Mouse (Mus musculus): ENCODE measurements around the gene Ift172. TPM values are rescaled to one million over a fixed set of nuclear protein-coding genes. Genes with fewer than 3 reads are reported as not detected.

Ift172 gene
- total and polyA plus RNA-seq, 3 experiments, result 28.0 to 42.9 (median 37.2) TPM

- no peaks in the 10 kb centered on the region for H3K36me3 ChIP-seq (ENCODE audit: control insufficient read depth, insufficient read depth, low read length)
- intact Hi-C loops (cut with DNase I), result loop anchor here (10.0 kb wide), 1 partner anchor 240 kb away; the partner anchor contains the start of gene Cad
- peak overlapping the region; percentile 69 for H3K4me3 ChIP-seq
- H3K9ac ChIP-seq (ENCODE audit: low read depth, low read length), result peak overlapping the region; percentile 86
- 16% methylated on average over 29 of the region's 29 CpGs for WGBS
- H3K4me1 ChIP-seq (ENCODE audit: control insufficient read depth, insufficient read depth, low read length), result peaks cover 2% of the 10 kb centered on the region
- H3K27ac ChIP-seq, result no peak overlapping the region; the same call in 1 of the 2 replicates
- TF ChIP-seq POLR2A (IDR thresholded peaks at IDR 0.05; ENCODE audit: insufficient read depth, low read depth, low read length), result no peak
- no peak for TF ChIP-seq CTCF (IDR thresholded peaks at IDR 0.05)
- TF ChIP-seq EP300 (IDR thresholded peaks at IDR 0.05; ENCODE audit: insufficient read depth, low read depth, low read length), result no peak
- H3K27me3 ChIP-seq (ENCODE audit: control insufficient read depth, insufficient read depth, low read length), result peaks cover 2% of the 10 kb centered on the region; the same call in 1 of the 2 replicates
- H3K79me2 ChIP-seq (replicated peaks; ENCODE audit: control insufficient read depth, insufficient read depth, low read length), result no peaks in the 10 kb centered on the region
- no peak for DNase-seq
These were observed 4.2 kb upstream of the Ift172 start for GRCm38 (mm10) chr5:31294964-31295605.

GRCm38 (mm10) chr5:31291361-31291688 is 409 bp upstream of the Ift172 start:
- H3K36me3 ChIP-seq (ENCODE audit: control insufficient read depth, insufficient read depth, low read length), result no peaks in the 10 kb centered on the region
- peak; percentile 24; the same call in 1 of the 2 replicates for TF ChIP-seq CTCF (IDR thresholded peaks at IDR 0.05)
- no peak for TF ChIP-seq EP300 (IDR thresholded peaks at IDR 0.05; ENCODE audit: insufficient read depth, low read depth, low read length)
- no peak for TF ChIP-seq POLR2A (IDR thresholded peaks at IDR 0.05; ENCODE audit: insufficient read depth, low read depth, low read length)
- intact Hi-C loops (cut with DNase I), result loop anchor here (1.0 to 10.0 kb wide), 4 partner anchors 51 to 237 kb away; partner anchors contain the start of genes Cad, Gtf3c2, Nrbp1 and Ppm1g

GRCm38 (mm10) chr5:31289626-31290230 is 1.2 kb downstream of the Ift172 start:
- no peak for DNase-seq
- no peak overlapping the region for H3K27ac ChIP-seq
- H3K36me3 ChIP-seq (ENCODE audit: control insufficient read depth, insufficient read depth, low read length), result no peaks in the 10 kb centered on the region
- no peaks in the 10 kb centered on the region for H3K79me2 ChIP-seq (replicated peaks; ENCODE audit: control insufficient read depth, insufficient read depth, low read length)
- no peak overlapping the region for H3K9ac ChIP-seq (ENCODE audit: low read depth, low read length)
- H3K27me3 ChIP-seq (ENCODE audit: control insufficient read depth, insufficient read depth, low read length), result no peaks in the 10 kb centered on the region
- no peak for TF ChIP-seq EP300 (IDR thresholded peaks at IDR 0.05; ENCODE audit: insufficient read depth, low read depth, low read length)
- TF ChIP-seq CTCF (IDR thresholded peaks at IDR 0.05), result no peak
- TF ChIP-seq POLR2A (IDR thresholded peaks at IDR 0.05; ENCODE audit: insufficient read depth, low read depth, low read length), result no peak
- H3K4me1 ChIP-seq (ENCODE audit: control insufficient read depth, insufficient read depth, low read length), result peaks cover 3% of the 10 kb centered on the region
- H3K4me3 ChIP-seq, result no peak overlapping the region
- 58% methylated on average over 3 of the region's 3 CpGs for WGBS
- intact Hi-C loops (cut with DNase I), result loop anchor here (10.0 kb wide), 1 partner anchor 235 kb away; the partner anchor contains the start of gene Cad

More at GRCm38 (mm10) chr5:31291361-31291688, 409 bp upstream of the Ift172 start:
- 1% methylated on average over 9 of the region's 9 CpGs for WGBS
- DNase-seq, result no peak
- Histone ChIP-seq H3K9ac (ENCODE audit: low read depth, low read length) (peak overlapping the region; percentile 31), H3K4me3 (peak overlapping the region; percentile 66), H3K27ac (peak overlapping the region; percentile 87), H3K4me1 (ENCODE audit: control insufficient read depth, insufficient read depth, low read length) (peaks cover 3% of the 10 kb centered on the region), H3K27me3 (ENCODE audit: control insufficient read depth, insufficient read depth, low read length) (peaks cover 2% of the 10 kb centered on the region; the same call in 1 of the 2 replicates), H3K79me2 (replicated peaks; ENCODE audit: control insufficient read depth, insufficient read depth, low read length) (no peaks in the 10 kb centered on the region)

GRCm38 (mm10) chr5:31288655-31289054 is 2.3 kb downstream of the Ift172 start:
- peaks cover 3% of the 10 kb centered on the region for H3K4me1 ChIP-seq (ENCODE audit: control insufficient read depth, insufficient read depth, low read length)
- DNase-seq, result no peak
- H3K27me3 ChIP-seq (ENCODE audit: control insufficient read depth, insufficient read depth, low read length), result no peaks in the 10 kb centered on the region
- peak overlapping the region; percentile 28 for H3K27ac ChIP-seq
- H3K79me2 ChIP-seq (replicated peaks; ENCODE audit: control insufficient read depth, insufficient read depth, low read length), result no peaks in the 10 kb centered on the region
- no peak overlapping the region for H3K9ac ChIP-seq (ENCODE audit: low read depth, low read length)
- TF ChIP-seq CTCF (IDR thresholded peaks at IDR 0.05) (peak; percentile 12; the same call in 1 of the 2 replicates), POLR2A (IDR thresholded peaks at IDR 0.05; ENCODE audit: insufficient read depth, low read depth, low read length) (no peak)
- intact Hi-C loops (cut with DNase I), result no loop called here
- H3K4me3 ChIP-seq, result no peak overlapping the region
- WGBS, result 19% methylated on average over 3 of the region's 3 CpGs
- H3K36me3 ChIP-seq (ENCODE audit: control insufficient read depth, insufficient read depth, low read length), result no peaks in the 10 kb centered on the region

DNA sequence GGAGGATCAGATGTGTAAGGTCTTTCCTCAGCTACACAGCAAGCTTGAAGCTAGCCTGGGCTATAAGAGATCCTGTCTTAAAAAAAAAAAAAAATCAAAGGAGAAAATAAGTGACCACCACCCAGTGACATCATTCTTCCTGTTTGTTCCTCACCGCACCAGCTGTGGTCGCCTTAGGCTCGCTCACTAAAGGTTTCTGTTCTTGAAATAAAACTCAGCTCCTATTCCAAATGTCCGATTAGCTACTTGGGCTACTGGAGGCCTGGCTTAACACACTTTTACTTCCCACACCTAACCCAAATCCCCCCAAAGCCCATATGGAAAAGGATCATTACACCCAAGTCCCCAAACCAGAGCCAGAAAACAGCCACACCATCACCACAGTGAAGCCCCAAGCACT is 2.7 kb downstream of the Ift172 start:
- Histone ChIP-seq H3K9ac (ENCODE audit: low read depth, low read length) (no peak overlapping the region), H3K4me1 (ENCODE audit: control insufficient read depth, insufficient read depth, low read length) (peaks cover 3% of the 10 kb centered on the region), H3K27ac (peak overlapping the region; percentile 28), H3K4me3 (no peak overlapping the region), H3K79me2 (replicated peaks; ENCODE audit: control insufficient read depth, insufficient read depth, low read length) (no peaks in the 10 kb centered on the region), H3K36me3 (ENCODE audit: control insufficient read depth, insufficient read depth, low read length) (no peaks in the 10 kb centered on the region), H3K27me3 (ENCODE audit: control insufficient read depth, insufficient read depth, low read length) (no peaks in the 10 kb centered on the region)
- intact Hi-C loops (cut with DNase I), result no loop called here
- TF ChIP-seq POLR2A (IDR thresholded peaks at IDR 0.05; ENCODE audit: insufficient read depth, low read depth, low read length) (no peak), EP300 (IDR thresholded peaks at IDR 0.05; ENCODE audit: insufficient read depth, low read depth, low read length) (no peak), CTCF (IDR thresholded peaks at IDR 0.05) (no peak)
- WGBS, result 32% methylated on average over 4 of the region's 4 CpGs
- DNase-seq, result peak in 1 of 2 experiments; percentile 18
